Mouse (Mus musculus) hindbrain, embryonic 12.5 days (tissue): ENCODE measurements at regions not wholly inside any gene's neighbourhood (a gene's known extent, or its start where the extent isn't known, plus 50 kb on each side); places are given as distances from the start of the nearest gene placed in this dataset.

ENCODE experiments used
- ATAC-seq: fragments of 200-750 bp; cut with Nextera tagmentation; 2 replicates; pipeline ENCODE4 v1.8.0; 2017; ENCODE audit warnings: moderate TSS enrichment; ENCODE audit not compliant: low FRiP score
- H3K27ac ChIP-seq: fragments of 300-500 bp; sonication (generic); 2 replicates; pipeline ENCODE4 v1.5.1; 2016; ENCODE audit warnings: mild to moderate bottlenecking
- H3K27me3 ChIP-seq: fragments of 300-500 bp; sonication (generic); 2 replicates; pipeline ENCODE4 v1.6.1; 2016; ENCODE audit warnings: mild to moderate bottlenecking
- H3K36me3 ChIP-seq: fragments of 300-500 bp; sonication (generic); 2 replicates; pipeline ENCODE4 v1.6.1; 2016; ENCODE audit warnings: mild to moderate bottlenecking
- H3K4me1 ChIP-seq: fragments of 300-500 bp; sonication (generic); 2 replicates; pipeline ENCODE4 v1.6.1; 2016
- H3K4me2 ChIP-seq: fragments of 300-500 bp; sonication (generic); replicated peaks from 2 replicates; pipeline ENCODE4 v1.6.1; 2016; ENCODE audit warnings: mild to moderate bottlenecking
- H3K4me3 ChIP-seq: fragments of 300-500 bp; sonication (generic); 2 replicates; pipeline ENCODE4 v1.5.1; 2016; ENCODE audit warnings: mild to moderate bottlenecking
- H3K9ac ChIP-seq: fragments of 300-500 bp; sonication (generic); 2 replicates; pipeline ENCODE4 v1.6.1; 2016; ENCODE audit warnings: mild to moderate bottlenecking, moderate library complexity
- H3K9me3 ChIP-seq: fragments of 300-500 bp; sonication (generic); replicated peaks from 2 replicates; pipeline ENCODE4 v1.6.1; 2016; ENCODE audit warnings: mild to moderate bottlenecking
- WGBS: fragments of 180-500 bp; shearing (Covaris S2); methylation state at CpG from one replicate; pipeline ENCODE4 v1.1.7; 2016; 5-methylcytosine and 5-hydroxymethylcytosine counted together

- peak; percentile 77 for ATAC-seq
- H3K4me2 ChIP-seq = no peak overlapping the region
Observed at GRCm38 (mm10) chr2:57522983-57523382, 285.5 kb downstream of the Gpd2 start.

GRCm38 (mm10) chr2:57527966-57528365, 290.5 kb downstream of the Gpd2 start:
- Histone ChIP-seq H3K4me3 (no peak overlapping the region), H3K4me2 (no peak overlapping the region), H3K27me3 (no peaks in the 10 kb centered on the region), H3K9ac (no peak overlapping the region), H3K9me3 (no peaks in the 10 kb centered on the region), H3K36me3 (no peaks in the 10 kb centered on the region), H3K27ac (no peak overlapping the region), H3K4me1 (no peaks in the 10 kb centered on the region)
- 58% methylated on average over 2 of the region's 2 CpGs for WGBS
- ATAC-seq = no peak

More at GRCm38 (mm10) chr2:57522983-57523382, 285.5 kb downstream of the Gpd2 start:
- H3K4me1 ChIP-seq = no peaks in the 10 kb centered on the region
- H3K9ac ChIP-seq = no peak overlapping the region
- H3K4me3 ChIP-seq = no peak overlapping the region
- H3K9me3 ChIP-seq = no peaks in the 10 kb centered on the region
- no peaks in the 10 kb centered on the region for H3K36me3 ChIP-seq
- no peak overlapping the region for H3K27ac ChIP-seq
- H3K27me3 ChIP-seq = no peaks in the 10 kb centered on the region
- WGBS = 61% methylated on average over 8 of the region's 8 CpGs

GRCm38 (mm10) chr2:57539842-57540241, 302.4 kb downstream of the Gpd2 start:
- H3K9ac ChIP-seq = no peak overlapping the region
- WGBS = 93% methylated on average over 3 of the region's 3 CpGs
- H3K4me1 ChIP-seq = no peaks in the 10 kb centered on the region
- H3K9me3 ChIP-seq = no peaks in the 10 kb centered on the region
- ATAC-seq = no peak
- H3K4me2 ChIP-seq = no peak overlapping the region
- H3K4me3 ChIP-seq = no peak overlapping the region
- no peaks in the 10 kb centered on the region for H3K36me3 ChIP-seq
- no peak overlapping the region for H3K27ac ChIP-seq
- no peaks in the 10 kb centered on the region for H3K27me3 ChIP-seq

- H3K27ac ChIP-seq = no peak overlapping the region
- H3K4me3 ChIP-seq = no peak overlapping the region
- 90% methylated on average over 4 of the region's 4 CpGs for WGBS
Observed at GRCm38 (mm10) chr2:57565258-57565657, 327.8 kb downstream of the Gpd2 start.

GRCm38 (mm10) chr2:57566103-57566502, 328.7 kb downstream of the Gpd2 start:
- Histone ChIP-seq H3K4me2 (no peak overlapping the region), H3K9ac (no peak overlapping the region), H3K36me3 (no peaks in the 10 kb centered on the region), H3K9me3 (no peaks in the 10 kb centered on the region), H3K27ac (no peak overlapping the region), H3K4me3 (no peak overlapping the region), H3K27me3 (no peaks in the 10 kb centered on the region), H3K4me1 (no peaks in the 10 kb centered on the region)
- 88% methylated on average over 4 of the region's 4 CpGs for WGBS
- no peak for ATAC-seq

More at GRCm38 (mm10) chr2:57565258-57565657, 327.8 kb downstream of the Gpd2 start:
- Histone ChIP-seq H3K36me3 (no peaks in the 10 kb centered on the region), H3K9ac (no peak overlapping the region), H3K27me3 (no peaks in the 10 kb centered on the region), H3K4me1 (no peaks in the 10 kb centered on the region), H3K4me2 (no peak overlapping the region), H3K9me3 (no peaks in the 10 kb centered on the region)
- no peak for ATAC-seq

GRCm38 (mm10) chr2:57567183-57567582, 329.7 kb downstream of the Gpd2 start:
- no peaks in the 10 kb centered on the region for H3K4me1 ChIP-seq
- WGBS = 84% methylated on average over 1 of the region's 1 CpGs
- H3K4me3 ChIP-seq = no peak overlapping the region
- no peak overlapping the region for H3K9ac ChIP-seq
- H3K27ac ChIP-seq = no peak overlapping the region
- H3K9me3 ChIP-seq = no peaks in the 10 kb centered on the region
- no peak overlapping the region for H3K4me2 ChIP-seq
- H3K36me3 ChIP-seq = no peaks in the 10 kb centered on the region
- ATAC-seq = no peak
- H3K27me3 ChIP-seq = no peaks in the 10 kb centered on the region

- no peaks in the 10 kb centered on the region for H3K36me3 ChIP-seq
- no peak overlapping the region for H3K4me2 ChIP-seq
- no peak overlapping the region for H3K9ac ChIP-seq
- H3K4me3 ChIP-seq = no peak overlapping the region
- WGBS = 84% methylated on average over 3 of the region's 3 CpGs
- no peaks in the 10 kb centered on the region for H3K4me1 ChIP-seq
- ATAC-seq = no peak
- H3K27me3 ChIP-seq = no peaks in the 10 kb centered on the region
- H3K27ac ChIP-seq = no peak overlapping the region
- H3K9me3 ChIP-seq = no peaks in the 10 kb centered on the region
Observed at GRCm38 (mm10) chr2:57587065-57587464, 349.6 kb downstream of the Gpd2 start.

GRCm38 (mm10) chr2:57593558-57593957, 356.1 kb downstream of the Gpd2 start:
- Histone ChIP-seq H3K36me3 (no peaks in the 10 kb centered on the region), H3K27ac (no peak overlapping the region), H3K4me2 (no peak overlapping the region), H3K9me3 (no peaks in the 10 kb centered on the region), H3K4me1 (peaks cover 7% of the 10 kb centered on the region; the same call in 1 of the 2 replicates), H3K27me3 (no peaks in the 10 kb centered on the region), H3K4me3 (no peak overlapping the region), H3K9ac (no peak overlapping the region)
- no peak for ATAC-seq
- 89% methylated on average over 2 of the region's 2 CpGs for WGBS

GRCm38 (mm10) chr2:57597694-57598358, 360.4 kb downstream of the Gpd2 start:
- H3K27ac ChIP-seq = peak overlapping the region; percentile 70
- H3K9me3 ChIP-seq = no peaks in the 10 kb centered on the region
- no peaks in the 10 kb centered on the region for H3K27me3 ChIP-seq
- ATAC-seq = peak; percentile 93
- no peaks in the 10 kb centered on the region for H3K36me3 ChIP-seq
- peak overlapping the region; percentile 30 for H3K4me2 ChIP-seq
- H3K4me3 ChIP-seq = no peak overlapping the region
- H3K4me1 ChIP-seq = peaks cover 7% of the 10 kb centered on the region; the same call in 1 of the 2 replicates
- no peak overlapping the region for H3K9ac ChIP-seq
- 37% methylated on average over 9 of the region's 9 CpGs for WGBS

GRCm38 (mm10) chr2:57611599-57611998, 374.2 kb downstream of the Gpd2 start:
- H3K4me3 ChIP-seq = no peak overlapping the region
- no peak overlapping the region for H3K27ac ChIP-seq
- no peak for ATAC-seq
- H3K27me3 ChIP-seq = no peaks in the 10 kb centered on the region
- peaks cover 9% of the 10 kb centered on the region for H3K4me1 ChIP-seq
- H3K9me3 ChIP-seq = no peaks in the 10 kb centered on the region
- no peaks in the 10 kb centered on the region for H3K36me3 ChIP-seq
- H3K9ac ChIP-seq = no peak overlapping the region
- H3K4me2 ChIP-seq = no peak overlapping the region

GRCm38 (mm10) chr2:57613243-57613642, 375.8 kb downstream of the Gpd2 start:
- Histone ChIP-seq H3K9ac (no peak overlapping the region), H3K4me1 (peaks cover 12% of the 10 kb centered on the region), H3K4me3 (no peak overlapping the region), H3K4me2 (peak overlapping the region; percentile 42), H3K27me3 (no peaks in the 10 kb centered on the region), H3K27ac (no peak overlapping the region), H3K36me3 (no peaks in the 10 kb centered on the region), H3K9me3 (no peaks in the 10 kb centered on the region)
- 28% methylated on average over 10 of the region's 10 CpGs for WGBS
- peak; percentile 58; the same call in 1 of the 2 replicates for ATAC-seq

- H3K4me1 ChIP-seq = peaks cover 12% of the 10 kb centered on the region
- H3K9me3 ChIP-seq = no peaks in the 10 kb centered on the region
- H3K27me3 ChIP-seq = no peaks in the 10 kb centered on the region
- H3K27ac ChIP-seq = peak overlapping the region; percentile 26; the same call in 1 of the 2 replicates
- H3K9ac ChIP-seq = no peak overlapping the region
- peak; percentile 26; the same call in 1 of the 2 replicates for ATAC-seq
- 39% methylated on average over 12 of the region's 12 CpGs for WGBS
- H3K4me2 ChIP-seq = peak overlapping the region; percentile 42
- H3K4me3 ChIP-seq = 0 out of 2 replicates have a peak overlapping the region, but pooled peaks have one; percentile 2
- H3K36me3 ChIP-seq = no peaks in the 10 kb centered on the region
Observed at GRCm38 (mm10) chr2:57614587-57614991, 377.2 kb downstream of the Gpd2 start.
